Mouse (Mus musculus) heart, embryonic 11.5 days (tissue): ENCODE data around the gene Cd52. TPM values are rescaled to one million over a fixed set of nuclear protein-coding genes. Genes with fewer than 3 reads are reported as not detected.

Source experiments
- ATAC-seq: fragments of 200-750 bp; cut with Nextera tagmentation; replicated peaks from 2 replicates; pipeline ENCODE4 v1.8.0; 2017; ENCODE audit warnings: moderate library complexity; ENCODE audit not compliant: insufficient number of reproducible peaks, low FRiP score, low TSS enrichment
- H3K27ac ChIP-seq: fragments of 300-500 bp; sonication (generic); 2 replicates; pipeline ENCODE4 v1.5.1; 2014; ENCODE audit warnings: mild to moderate bottlenecking, low read depth, low read length
- H3K27me3 ChIP-seq: fragments of 300-500 bp; sonication (generic); 2 replicates; pipeline ENCODE4 v1.6.1; 2014; ENCODE audit warnings: mild to moderate bottlenecking, low read length, mixed read lengths; ENCODE audit not compliant: control insufficient read depth, insufficient read depth
- H3K36me3 ChIP-seq: fragments of 300-500 bp; sonication (generic); 2 replicates; pipeline ENCODE4 v1.6.1; 2014; ENCODE audit warnings: mild to moderate bottlenecking, low read length, moderate library complexity, mixed read lengths; ENCODE audit not compliant: control insufficient read depth, insufficient read depth
- H3K4me1 ChIP-seq: fragments of 300-500 bp; sonication (generic); 2 replicates; pipeline ENCODE4 v1.6.1; 2014; ENCODE audit warnings: low read length; ENCODE audit not compliant: control insufficient read depth, insufficient read depth
- H3K4me2 ChIP-seq: fragments of 300-500 bp; sonication (generic); 2 replicates; pipeline ENCODE4 v1.6.1; 2014; ENCODE audit warnings: mild to moderate bottlenecking, moderate library complexity
- H3K4me3 ChIP-seq: fragments of 300-500 bp; sonication (generic); 2 replicates; pipeline ENCODE4 v1.5.1; 2014; ENCODE audit warnings: low read depth, low read length
- H3K9ac ChIP-seq: fragments of 300-500 bp; sonication (generic); 2 replicates; pipeline ENCODE4 v1.6.1; 2014; ENCODE audit warnings: mild to moderate bottlenecking, low read depth, low read length, moderate library complexity
- H3K9me3 ChIP-seq: fragments of 300-500 bp; sonication (generic); replicated peaks from 2 replicates; pipeline ENCODE4 v1.6.1; 2016; ENCODE audit warnings: low read length; ENCODE audit not compliant: control insufficient read depth
- WGBS: fragments of 180-500 bp; shearing (Covaris S2); extraction: QIAGEN DNeasy Blood & Tissue Kit; methylation state at CpG from one replicate; pipeline ENCODE4 v1.1.7; 2014; ENCODE audit not compliant: insufficient replicate concordance; 5-methylcytosine and 5-hydroxymethylcytosine counted together
- polyA plus RNA-seq: library from polyadenylated mRNA; unstranded; fragments of >200 nt; fragmentation: Nextera tagmentation; extraction: Ambion mirVana; gene quantifications from 2 replicates; pipeline ENCODE4 v1.2.1, GENCODE M21; 2014

Cd52 gene
- polyA plus RNA-seq, 1 experiment from 2014 or later: 3.9 TPM

GRCm38 (mm10) chr4:134061166-134061830, 33.6 kb downstream of the Cd52 start:
- Histone ChIP-seq H3K9ac (no peak overlapping the region), H3K4me2 (no peak overlapping the region), H3K4me3 (no peak overlapping the region), H3K36me3 (no peaks in the 10 kb centered on the region), H3K27me3 (peaks cover 31% of the 10 kb centered on the region), H3K27ac (no peak overlapping the region), H3K9me3 (no peaks in the 10 kb centered on the region), H3K4me1 (no peaks in the 10 kb centered on the region)
- ATAC-seq: no peak
- 51% methylated on average over 18 of the region's 18 CpGs for WGBS

DNA sequence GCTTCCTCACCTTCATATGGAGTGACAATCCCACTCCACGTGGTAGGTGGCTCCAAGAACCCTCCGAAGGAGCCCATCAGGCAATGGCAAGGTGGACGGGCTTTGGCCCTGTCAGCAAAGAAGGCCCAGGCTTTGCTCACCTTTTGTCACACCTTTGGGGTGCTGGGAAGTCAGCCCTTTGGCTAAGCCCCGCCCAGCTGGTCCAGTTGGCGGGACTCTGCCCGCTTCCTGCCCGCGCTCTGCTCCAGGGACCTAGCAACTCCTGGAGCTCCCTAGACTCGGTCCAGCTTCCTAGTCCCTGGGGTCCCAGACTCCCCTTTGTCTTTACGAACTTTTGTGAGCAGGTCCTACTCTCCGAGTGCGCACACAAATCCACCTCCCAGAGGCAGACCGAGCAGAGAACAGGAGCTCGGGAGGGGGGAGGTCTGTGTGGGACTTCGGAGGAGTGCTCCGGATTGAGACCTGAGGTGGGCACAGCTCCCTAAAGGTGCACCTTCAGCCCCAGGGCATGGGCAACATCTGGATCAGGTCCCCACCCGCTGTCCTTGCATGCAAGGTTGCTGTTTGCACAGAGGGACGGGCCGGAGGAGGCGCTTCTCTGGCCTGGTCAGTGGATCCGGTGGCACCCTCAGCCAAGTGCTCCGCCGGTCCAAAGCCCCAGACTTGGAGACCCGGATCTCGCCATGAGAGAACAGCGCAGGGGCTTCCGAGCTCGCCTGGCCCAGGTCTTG, 34.6 kb downstream of the Cd52 start, which contains the start of gene Crybg2:
Gene Crybg2 (plus strand): TSS at position 681 of the 731 bp plus-strand sequence.
- Histone ChIP-seq H3K27ac (no peak within 1 kb of the TSS), H3K9me3 (no peaks in the 10 kb centered on the region), H3K4me2 (peak within 1 kb of the TSS; percentile 28), H3K4me1 (no peaks in the 10 kb centered on the region), H3K27me3 (peaks cover 26% of the 10 kb centered on the region), H3K9ac (0 out of 2 replicates have a peak within 1 kb of the TSS, but pooled peaks have one; percentile 30), H3K36me3 (no peaks in the 10 kb centered on the region), H3K4me3 (no peak within 1 kb of the TSS; the same call in 1 of the 2 replicates)
- WGBS: 30% methylated on average over 28 of the region's 28 CpGs
- no peak for ATAC-seq

DNA sequence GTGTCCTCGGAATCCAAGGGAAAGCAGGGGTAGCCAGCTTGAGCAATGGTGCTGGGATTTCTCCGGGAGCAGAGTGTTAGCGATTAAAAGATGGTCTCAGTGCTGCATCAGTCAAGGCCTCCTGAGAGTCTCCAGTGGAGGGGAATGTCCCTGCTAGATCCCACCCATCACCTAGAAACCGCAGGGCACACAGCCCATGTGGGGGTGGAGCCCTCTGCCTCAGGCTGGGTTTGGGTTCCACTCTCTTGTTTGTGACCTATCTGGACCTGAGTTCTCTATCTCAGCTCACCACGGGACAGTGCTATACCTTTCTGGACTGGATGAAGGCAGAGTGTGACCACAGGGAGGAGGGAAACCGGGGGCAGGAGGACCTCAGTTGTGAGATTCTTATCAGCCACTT, 36.0 kb downstream of the Cd52 start:
- ATAC-seq: no peak
- Histone ChIP-seq H3K27ac (no peak overlapping the region), H3K4me2 (no peak overlapping the region), H3K4me1 (no peaks in the 10 kb centered on the region), H3K9ac (no peak overlapping the region), H3K4me3 (no peak overlapping the region), H3K9me3 (no peaks in the 10 kb centered on the region), H3K36me3 (no peaks in the 10 kb centered on the region), H3K27me3 (peaks cover 21% of the 10 kb centered on the region)
- WGBS: 61% methylated on average over 6 of the region's 6 CpGs

DNA sequence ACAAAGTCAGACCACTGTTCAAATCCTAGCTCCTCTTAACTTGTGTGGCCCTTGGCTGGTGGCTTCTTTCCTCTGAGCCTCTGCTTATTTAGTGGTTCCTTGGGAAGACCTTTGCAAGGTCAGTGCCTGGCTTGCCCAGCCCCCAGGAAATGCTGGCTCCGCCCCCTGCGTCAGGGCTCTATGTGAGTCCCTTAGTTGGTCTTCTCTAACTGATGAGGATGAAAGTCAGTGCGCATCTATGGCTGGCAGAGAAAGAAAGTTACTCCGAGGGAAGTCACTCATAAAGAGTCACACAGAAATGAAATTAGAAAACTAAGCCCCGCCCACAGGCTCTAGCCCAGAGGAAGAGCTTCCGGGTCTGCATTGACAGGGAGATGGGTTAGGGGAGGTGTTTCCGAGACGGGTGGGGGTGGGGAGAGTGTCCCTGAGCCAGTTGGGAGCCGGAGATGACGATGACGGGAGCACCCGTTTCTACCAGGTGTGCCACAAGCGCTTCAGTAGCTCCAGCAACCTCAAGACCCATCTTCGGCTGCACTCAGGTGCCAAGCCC, 36.6 kb downstream of the Cd52 start:
- Histone ChIP-seq H3K9me3 (no peaks in the 10 kb centered on the region), H3K27me3 (peaks cover 18% of the 10 kb centered on the region), H3K27ac (no peak overlapping the region), H3K4me3 (peak overlapping the region; percentile 9; the same call in 1 of the 2 replicates), H3K9ac (no peak overlapping the region), H3K4me1 (no peaks in the 10 kb centered on the region), H3K4me2 (peak overlapping the region; percentile 49), H3K36me3 (no peaks in the 10 kb centered on the region)
- no peak for ATAC-seq
- 16% methylated on average over 14 of the region's 14 CpGs for WGBS

DNA sequence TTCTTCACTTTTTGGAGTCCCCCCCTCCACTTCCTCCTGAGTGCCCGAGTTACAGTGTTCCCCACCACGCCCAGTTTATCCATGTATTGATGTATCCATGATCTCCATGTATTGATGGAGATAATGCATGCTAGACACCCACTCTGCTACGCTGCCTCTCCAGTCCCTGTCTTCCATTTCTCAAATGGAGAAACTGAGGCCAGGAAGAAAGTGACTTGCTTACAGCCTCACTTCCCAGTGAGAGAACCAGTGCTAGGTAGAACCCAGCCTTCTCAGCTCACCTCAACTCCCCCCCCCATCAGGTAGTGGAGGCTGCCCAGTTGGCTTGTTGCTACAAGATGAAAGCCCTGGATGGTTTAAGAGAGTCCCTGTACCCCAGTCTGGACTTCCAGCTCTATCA, 41.3 kb downstream of the Cd52 start, which contains the start of gene Zfp683:
Gene Zfp683 (plus strand): TSS at position 301 of the 400 bp plus-strand sequence.
- Histone ChIP-seq H3K4me2 (peak within 1 kb of the TSS; percentile 31), H3K9ac (0 out of 2 replicates have a peak within 1 kb of the TSS, but pooled peaks have one; percentile 43), H3K9me3 (no peaks in the 10 kb centered on the region), H3K4me3 (no peak within 1 kb of the TSS), H3K27me3 (0 out of 2 replicates have a peak, but pooled peaks cover 3% of the 10 kb centered on the region), H3K4me1 (peaks cover 8% of the 10 kb centered on the region), H3K36me3 (no peaks in the 10 kb centered on the region), H3K27ac (0 out of 2 replicates have a peak within 1 kb of the TSS, but pooled peaks have one; percentile 15)
- no peak for ATAC-seq
- 88% methylated on average over 3 of the region's 3 CpGs for WGBS

DNA sequence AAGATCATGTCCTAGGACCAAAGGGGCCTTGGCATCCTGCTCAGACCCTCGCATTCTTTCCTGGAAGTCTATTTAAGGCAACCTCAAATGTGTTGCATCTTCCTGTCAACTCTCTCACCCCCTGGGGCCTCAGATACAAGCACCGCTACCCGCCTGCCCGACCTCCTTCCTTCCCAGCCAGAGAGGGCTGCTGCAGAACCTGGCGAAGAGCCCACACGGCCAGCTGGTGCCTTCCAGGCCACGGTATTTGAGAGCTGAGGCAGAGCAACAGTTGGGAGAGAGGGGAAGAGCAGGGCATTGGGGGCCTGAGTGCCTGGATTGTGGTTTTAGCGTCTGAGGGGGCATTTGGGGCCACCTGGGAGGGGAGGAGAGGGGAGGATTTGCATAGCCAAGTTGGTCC, 42.3 kb downstream of the Cd52 start:
- Histone ChIP-seq H3K9me3 (no peaks in the 10 kb centered on the region), H3K4me1 (peaks cover 15% of the 10 kb centered on the region), H3K27ac (0 out of 2 replicates have a peak overlapping the region, but pooled peaks have one; percentile 15), H3K36me3 (no peaks in the 10 kb centered on the region), H3K27me3 (0 out of 2 replicates have a peak, but pooled peaks cover 3% of the 10 kb centered on the region), H3K4me3 (no peak overlapping the region), H3K4me2 (peak overlapping the region; percentile 31), H3K9ac (0 out of 2 replicates have a peak overlapping the region, but pooled peaks have one; percentile 43)
- ATAC-seq: no peak
- WGBS: 5% methylated on average over 8 of the region's 8 CpGs

GRCm38 (mm10) chr4:134051912-134052311, 43.0 kb downstream of the Cd52 start:
- Histone ChIP-seq H3K9ac (no peak overlapping the region), H3K27ac (no peak overlapping the region), H3K4me3 (no peak overlapping the region), H3K4me1 (peaks cover 16% of the 10 kb centered on the region), H3K27me3 (0 out of 2 replicates have a peak, but pooled peaks cover 3% of the 10 kb centered on the region), H3K36me3 (no peaks in the 10 kb centered on the region), H3K9me3 (no peaks in the 10 kb centered on the region), H3K4me2 (no peak overlapping the region)
- ATAC-seq: no peak
- WGBS: 74% methylated on average over 5 of the region's 5 CpGs

GRCm38 (mm10) chr4:134047648-134048047, 47.2 kb downstream of the Cd52 start:
- H3K9me3 ChIP-seq: no peaks in the 10 kb centered on the region
- no peak overlapping the region; the same call in 1 of the 2 replicates for H3K4me2 ChIP-seq
- ATAC-seq: no peak; the same call in 1 of the 2 replicates
- H3K27ac ChIP-seq: no peak overlapping the region
- H3K4me1 ChIP-seq: peaks cover 12% of the 10 kb centered on the region
- H3K4me3 ChIP-seq: no peak overlapping the region
- no peaks in the 10 kb centered on the region for H3K27me3 ChIP-seq
- H3K36me3 ChIP-seq: no peaks in the 10 kb centered on the region
- 32% methylated on average over 5 of the region's 5 CpGs for WGBS
- no peak overlapping the region for H3K9ac ChIP-seq
